Mouse (Mus musculus) heart, postnatal 0 days (tissue): ENCODE measurements around the gene Add3. TPM values are rescaled to one million over a fixed set of nuclear protein-coding genes. Genes with fewer than 3 reads are reported as not detected.

ENCODE experiments used
- ATAC-seq: fragments of 200-750 bp; cut with Nextera tagmentation; 2 replicates; pipeline ENCODE4 v1.8.0; 2017; ENCODE audit warnings: low read depth, moderate number of reproducible peaks, moderate library complexity; ENCODE audit not compliant: insufficient read depth
- DNase-seq: peaks from one replicate; pipeline ENCODE4 v3.0.0-alpha.2; 2016; ENCODE audit warnings: low spot score
- H3K27ac ChIP-seq: fragments of 300-500 bp; sonication (generic); 2 replicates; pipeline ENCODE4 v1.5.1; 2014; ENCODE audit warnings: low read depth, mild to moderate bottlenecking
- H3K27me3 ChIP-seq: fragments of 300-500 bp; sonication (generic); 2 replicates; pipeline ENCODE4 v1.6.1; 2014; ENCODE audit warnings: low read length, mixed read lengths; ENCODE audit not compliant: control insufficient read depth, insufficient read depth
- H3K36me3 ChIP-seq: fragments of 300-500 bp; sonication (generic); replicated peaks from 2 replicates; pipeline ENCODE4 v1.6.1; 2014; ENCODE audit warnings: low read length, mixed read lengths; ENCODE audit not compliant: control insufficient read depth, insufficient read depth
- H3K4me1 ChIP-seq: fragments of 300-500 bp; sonication (generic); 2 replicates; pipeline ENCODE4 v1.6.1; 2014; ENCODE audit warnings: antibody characterized with exemption; ENCODE audit not compliant: control insufficient read depth, insufficient read depth
- H3K4me2 ChIP-seq: fragments of 300-500 bp; sonication (generic); 2 replicates; pipeline ENCODE4 v1.6.1; 2014; ENCODE audit warnings: low read depth, mild to moderate bottlenecking, low read length, moderate library complexity
- H3K4me3 ChIP-seq: fragments of 300-500 bp; sonication (generic); 2 replicates; pipeline ENCODE4 v1.5.1; 2014; ENCODE audit warnings: low read depth, low read length
- H3K9ac ChIP-seq: fragments of 300-500 bp; sonication (generic); replicated peaks from 2 replicates; pipeline ENCODE4 v1.6.1; 2014; ENCODE audit warnings: low read depth, low read length, mixed read lengths
- H3K9me3 ChIP-seq: fragments of 300-500 bp; sonication (generic); replicated peaks from 2 replicates; pipeline ENCODE4 v1.6.1; 2016; ENCODE audit warnings: low read length; ENCODE audit not compliant: control insufficient read depth
- CTCF ChIP-seq: IDR thresholded peaks from 2 replicates; pipeline ENCODE4 v1.5.1; 2016; ENCODE audit warnings: antibody characterized with exemption, control low read depth, low read depth
- EP300 ChIP-seq: IDR thresholded peaks from 2 replicates; pipeline ENCODE4 v1.6.1; 2016; ENCODE audit warnings: antibody characterized with exemption, low read depth
- WGBS: fragments of 180-500 bp; shearing (Covaris S2); extraction: QIAGEN DNeasy Blood & Tissue Kit; methylation state at CpG from one replicate; pipeline ENCODE4 v1.1.7; 2014; 5-methylcytosine and 5-hydroxymethylcytosine counted together
- polyA plus RNA-seq: library from polyadenylated mRNA; unstranded; fragments of >200 nt; fragmentation: Nextera tagmentation; extraction: Ambion mirVana; gene quantifications from 2 replicates; pipeline ENCODE4 v1.2.1, GENCODE M21; 2015
- total RNA-seq: library from RNA; depleted of rRNA; stranded (reverse); fragments of >200 nt; gene quantifications from 2 replicates; pipeline ENCODE4 v1.2.3, GENCODE M21; 2014; ENCODE audit warnings: low replicate concordance

The Add3 gene
- total and polyA plus RNA-seq, 2 experiments from 2014 or later = 62.1 to 82.9 TPM

GRCm38 (mm10) chr19:53273055-53273722 lies 132.9 kb downstream of the Add3 start:
- Histone ChIP-seq H3K9ac (no peak overlapping the region), H3K9me3 (no peaks in the 10 kb centered on the region), H3K4me3 (no peak overlapping the region), H3K36me3 (no peaks in the 10 kb centered on the region), H3K4me1 (0 out of 2 replicates have a peak, but pooled peaks cover 4% of the 10 kb centered on the region), H3K4me2 (no peak overlapping the region), H3K27me3 (no peaks in the 10 kb centered on the region), H3K27ac (no peak overlapping the region)
- 82% methylated on average over 17 of the region's 17 CpGs for WGBS
- no peak for DNase-seq
- ATAC-seq = peak; percentile 34; the same call in 1 of the 2 replicates
- TF ChIP-seq EP300 (no peak), CTCF (no peak)

GRCm38 (mm10) chr19:53273781-53274428 lies 133.7 kb downstream of the Add3 start:
- no peak overlapping the region for H3K27ac ChIP-seq
- no peak overlapping the region for H3K4me2 ChIP-seq
- no peak for ATAC-seq
- H3K27me3 ChIP-seq = no peaks in the 10 kb centered on the region
- no peaks in the 10 kb centered on the region for H3K36me3 ChIP-seq
- no peaks in the 10 kb centered on the region for H3K9me3 ChIP-seq
- TF ChIP-seq EP300 (no peak), CTCF (no peak)
- no peak overlapping the region for H3K9ac ChIP-seq
- DNase-seq = no peak
- 86% methylated on average over 23 of the region's 23 CpGs for whole genome bisulfite sequencing
- H3K4me1 ChIP-seq = 0 out of 2 replicates have a peak, but pooled peaks cover 4% of the 10 kb centered on the region
- H3K4me3 ChIP-seq = no peak overlapping the region

GRCm38 (mm10) chr19:53275204-53275603 lies 135.0 kb downstream of the Add3 start:
- ATAC-seq = 0 out of 2 replicates have a peak, but pooled peaks have one; percentile 4
- Histone ChIP-seq H3K9ac (no peak overlapping the region), H3K27ac (no peak overlapping the region), H3K9me3 (no peaks in the 10 kb centered on the region), H3K36me3 (no peaks in the 10 kb centered on the region), H3K4me1 (0 out of 2 replicates have a peak, but pooled peaks cover 4% of the 10 kb centered on the region), H3K27me3 (no peaks in the 10 kb centered on the region), H3K4me2 (no peak overlapping the region), H3K4me3 (no peak overlapping the region)
- WGBS = 25% methylated on average over 3 of the region's 3 CpGs
- no peak for TF ChIP-seq EP300
- TF ChIP-seq CTCF = no peak
- no peak for DNase-seq

DNA sequence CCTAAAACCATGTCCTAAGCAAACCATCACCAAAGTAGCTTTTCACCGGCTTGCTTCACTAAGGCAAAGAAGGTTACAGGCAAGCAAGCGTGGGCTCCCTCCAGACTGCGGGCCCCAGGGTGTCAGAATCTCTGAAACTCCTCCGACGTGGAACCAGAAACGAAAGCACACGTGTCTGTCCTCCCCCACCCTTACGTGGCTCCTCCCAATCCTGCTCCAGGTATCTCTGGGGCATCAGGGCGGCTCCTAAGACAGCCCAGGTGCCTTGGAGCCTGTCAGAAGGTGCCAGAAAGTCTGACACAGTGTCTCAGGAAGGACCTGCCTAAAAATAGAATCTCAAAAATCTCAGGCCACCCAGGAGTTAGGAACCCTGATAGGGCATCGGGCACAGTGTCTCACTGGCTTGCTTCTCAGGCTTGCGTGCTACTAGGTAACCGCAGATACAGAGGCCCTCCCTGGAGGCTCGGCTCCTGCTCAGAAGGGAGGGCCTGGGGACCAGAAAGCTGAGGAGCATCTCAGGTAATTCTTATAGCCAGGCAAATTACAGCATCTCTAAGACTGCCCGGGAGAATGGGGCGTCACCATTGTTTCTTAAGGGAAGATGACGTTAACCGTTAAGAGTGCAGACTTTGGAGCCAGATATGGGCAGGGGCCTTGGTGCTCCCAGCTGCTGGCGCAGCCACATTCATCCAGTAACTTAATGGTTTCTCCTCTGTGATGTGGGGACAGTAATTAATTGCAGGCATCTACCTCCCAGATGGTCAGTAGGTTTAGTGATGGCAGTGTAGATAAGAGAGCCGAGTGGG lies 136.9 kb downstream of the Add3 start:
- TF ChIP-seq CTCF = no peak
- TF ChIP-seq EP300 = no peak
- 41% methylated on average over 19 of the region's 19 CpGs for WGBS
- Histone ChIP-seq H3K9me3 (no peaks in the 10 kb centered on the region), H3K27me3 (no peaks in the 10 kb centered on the region), H3K9ac (no peak overlapping the region), H3K36me3 (no peaks in the 10 kb centered on the region), H3K4me2 (peak overlapping the region; percentile 25; the same call in 1 of the 2 replicates), H3K27ac (no peak overlapping the region), H3K4me3 (no peak overlapping the region), H3K4me1 (0 out of 2 replicates have a peak, but pooled peaks cover 4% of the 10 kb centered on the region)
- DNase-seq = no peak
- no peak for ATAC-seq
